Mouse (Mus musculus): ENCODE measurements around the gene Zfp212. TPM values are rescaled to one million over a fixed set of nuclear protein-coding genes. Genes with fewer than 3 reads are reported as not detected.

Zfp212 gene
- total and polyA plus RNA-seq, 3 experiments = 7.6 to 14.0 (median 11.4) TPM

GRCm38 (mm10) chr6:47904917-47905695, 15.2 kb upstream of the Zfp212 start:
- H3K4me3 ChIP-seq (ENCODE audit: low read depth, low read length) = peak overlapping the region; percentile 0; the same call in 1 of the 2 replicates
- no peak for ATAC-seq (ENCODE audit: extremely low read depth, insufficient number of reproducible peaks, low FRiP score, poor library complexity, severe bottlenecking)
- no peak for DNase-seq (ENCODE audit: low spot score)
- TF ChIP-seq GATA1 (IDR thresholded peaks at IDR 0.05; ENCODE audit: borderline replicate concordance, low read length) (no peak), CTCF (IDR thresholded peaks at IDR 0.05; ENCODE audit: low read depth, low read length) (no peak), TAL1 (conservative IDR thresholded peaks at IDR 0.05; ENCODE audit: low read depth, low read length) (no peak), GATA2 (IDR thresholded peaks at IDR 0.05; ENCODE audit: borderline replicate concordance, low read depth, low read length) (no peak), POLR2AphosphoS5 (IDR thresholded peaks at IDR 0.05; ENCODE audit: insufficient replicate concordance, low read depth, low read length) (no peak)
- H3K36me3 ChIP-seq (replicated peaks) = peaks cover 84% of the 10 kb centered on the region
- H3K9me3 ChIP-seq (replicated peaks) = peaks cover 13% of the 10 kb centered on the region
- no peaks in the 10 kb centered on the region for H3K27me3 ChIP-seq (ENCODE audit: insufficient read depth, low read length)
- no peaks in the 10 kb centered on the region for H3K4me1 ChIP-seq (ENCODE audit: insufficient read depth, low read depth, low read length)

DNA sequence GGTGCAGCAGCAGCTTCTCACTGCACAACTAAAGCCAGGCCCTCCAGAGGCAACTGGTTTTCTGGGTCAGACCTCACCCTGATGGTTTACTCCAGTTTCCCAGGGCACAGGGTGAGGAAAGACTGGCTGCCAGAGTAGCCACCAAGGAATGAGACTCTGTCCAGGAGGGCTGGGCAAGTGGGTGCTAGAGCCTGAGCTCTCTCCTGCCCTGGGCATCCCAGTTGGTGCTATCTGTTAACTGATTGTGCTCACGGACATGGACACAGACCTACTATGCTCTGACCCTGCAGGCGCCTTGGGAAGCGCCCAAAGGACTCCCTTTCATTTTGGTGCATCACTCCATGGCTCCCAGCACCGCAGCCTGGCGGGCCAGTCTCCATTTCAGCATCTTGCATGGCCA, 13.9 kb upstream of the Zfp212 start:
- ATAC-seq (ENCODE audit: extremely low read depth, insufficient number of reproducible peaks, low FRiP score, poor library complexity, severe bottlenecking) (no peak), DNase-seq (ENCODE audit: low spot score) (no peak)
- Histone ChIP-seq H3K27me3 (ENCODE audit: insufficient read depth, low read length) (no peaks in the 10 kb centered on the region), H3K4me1 (ENCODE audit: insufficient read depth, low read depth, low read length) (no peaks in the 10 kb centered on the region), H3K36me3 (replicated peaks) (peaks cover 72% of the 10 kb centered on the region), H3K9me3 (replicated peaks) (peaks cover 13% of the 10 kb centered on the region), H3K4me3 (ENCODE audit: low read depth, low read length) (no peak overlapping the region)
- TF ChIP-seq POLR2AphosphoS5 (IDR thresholded peaks at IDR 0.05; ENCODE audit: insufficient replicate concordance, low read depth, low read length) (no peak), TAL1 (conservative IDR thresholded peaks at IDR 0.05; ENCODE audit: low read depth, low read length) (no peak), GATA1 (IDR thresholded peaks at IDR 0.05; ENCODE audit: borderline replicate concordance, low read length) (no peak), GATA2 (IDR thresholded peaks at IDR 0.05; ENCODE audit: borderline replicate concordance, low read depth, low read length) (no peak), CTCF (IDR thresholded peaks at IDR 0.05; ENCODE audit: low read depth, low read length) (no peak)

DNA sequence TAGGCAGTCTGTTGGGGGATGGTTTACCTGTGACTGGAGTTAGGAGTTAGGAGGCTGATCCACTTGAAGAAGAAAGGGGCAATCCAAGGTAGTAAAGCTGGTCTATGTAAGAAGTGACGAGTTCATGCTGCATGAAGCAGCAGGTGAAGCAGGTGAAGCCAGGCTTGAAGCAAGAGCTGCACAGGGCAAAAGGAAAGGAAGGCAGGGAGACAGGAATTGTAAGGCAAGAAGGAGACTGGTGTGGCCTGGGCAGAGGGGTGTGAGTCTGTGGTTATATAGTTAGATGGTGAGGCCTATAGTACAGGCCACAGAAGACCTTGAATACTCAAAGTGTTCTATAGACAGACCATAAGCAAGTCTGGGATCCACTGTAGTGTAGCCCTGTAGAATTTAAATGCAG, 11.3 kb upstream of the Zfp212 start:
- H3K36me3 ChIP-seq (replicated peaks) = peaks cover 47% of the 10 kb centered on the region
- peaks cover 13% of the 10 kb centered on the region for H3K9me3 ChIP-seq (replicated peaks)
- peaks cover 4% of the 10 kb centered on the region for H3K4me1 ChIP-seq (ENCODE audit: insufficient read depth, low read depth, low read length)
- no peak for ATAC-seq (ENCODE audit: extremely low read depth, insufficient number of reproducible peaks, low FRiP score, poor library complexity, severe bottlenecking)
- no peaks in the 10 kb centered on the region for H3K27me3 ChIP-seq (ENCODE audit: insufficient read depth, low read length)
- DNase-seq (ENCODE audit: low spot score) = no peak
- no peak for TF ChIP-seq GATA2 (IDR thresholded peaks at IDR 0.05; ENCODE audit: borderline replicate concordance, low read depth, low read length)
- TF ChIP-seq CTCF (IDR thresholded peaks at IDR 0.05; ENCODE audit: low read depth, low read length) = no peak
- TF ChIP-seq TAL1 (conservative IDR thresholded peaks at IDR 0.05; ENCODE audit: low read depth, low read length) = no peak
- TF ChIP-seq GATA1 (IDR thresholded peaks at IDR 0.05; ENCODE audit: borderline replicate concordance, low read length) = no peak
- no peak for TF ChIP-seq POLR2AphosphoS5 (IDR thresholded peaks at IDR 0.05; ENCODE audit: insufficient replicate concordance, low read depth, low read length)
- no peak overlapping the region for H3K4me3 ChIP-seq (ENCODE audit: low read depth, low read length)

- H3K36me3 ChIP-seq (replicated peaks) = peaks cover 20% of the 10 kb centered on the region
- DNase-seq (ENCODE audit: low spot score) = no peak
- peaks cover 4% of the 10 kb centered on the region for H3K4me1 ChIP-seq (ENCODE audit: insufficient read depth, low read depth, low read length)
- no peak overlapping the region for H3K4me3 ChIP-seq (ENCODE audit: low read depth, low read length)
- no peak for TF ChIP-seq GATA2 (IDR thresholded peaks at IDR 0.05; ENCODE audit: borderline replicate concordance, low read depth, low read length)
- TF ChIP-seq CTCF (IDR thresholded peaks at IDR 0.05; ENCODE audit: low read depth, low read length) = no peak
- no peak for TF ChIP-seq POLR2AphosphoS5 (IDR thresholded peaks at IDR 0.05; ENCODE audit: insufficient replicate concordance, low read depth, low read length)
- TF ChIP-seq GATA1 (IDR thresholded peaks at IDR 0.05; ENCODE audit: borderline replicate concordance, low read length) = no peak
- TF ChIP-seq TAL1 (conservative IDR thresholded peaks at IDR 0.05; ENCODE audit: low read depth, low read length) = no peak
- no peaks in the 10 kb centered on the region for H3K27me3 ChIP-seq (ENCODE audit: insufficient read depth, low read length)
- ATAC-seq (ENCODE audit: extremely low read depth, insufficient number of reproducible peaks, low FRiP score, poor library complexity, severe bottlenecking) = no peak
- no peaks in the 10 kb centered on the region for H3K9me3 ChIP-seq (replicated peaks)
Observed at GRCm38 (mm10) chr6:47911650-47912049, 8.6 kb upstream of the Zfp212 start.

DNA sequence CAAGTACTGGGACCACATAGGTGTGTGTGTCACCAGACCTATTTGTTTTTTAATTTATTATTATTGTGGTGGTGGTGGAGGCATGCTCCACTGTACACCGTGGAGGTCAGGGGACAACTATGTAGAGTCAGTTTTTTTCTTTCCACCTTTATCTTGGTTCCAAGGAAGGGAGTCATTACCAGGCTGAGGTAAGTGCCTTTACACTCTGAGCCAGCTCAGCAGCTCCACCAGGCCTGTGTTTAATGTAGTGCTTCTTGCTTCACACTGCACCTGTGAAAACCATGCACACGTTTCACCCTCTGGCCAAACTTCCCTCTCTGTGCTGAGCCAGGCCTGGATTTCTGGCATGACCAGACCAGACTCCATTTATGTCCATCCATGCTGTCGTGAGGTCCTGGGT, 7.3 kb upstream of the Zfp212 start:
- TF ChIP-seq TAL1 (conservative IDR thresholded peaks at IDR 0.05; ENCODE audit: low read depth, low read length) (no peak), GATA2 (IDR thresholded peaks at IDR 0.05; ENCODE audit: borderline replicate concordance, low read depth, low read length) (no peak), POLR2AphosphoS5 (IDR thresholded peaks at IDR 0.05; ENCODE audit: insufficient replicate concordance, low read depth, low read length) (no peak)
- no peaks in the 10 kb centered on the region for H3K27me3 ChIP-seq (ENCODE audit: insufficient read depth, low read length)
- H3K4me3 ChIP-seq (ENCODE audit: low read depth, low read length) = no peak overlapping the region
- DNase-seq (ENCODE audit: low spot score) (no peak), ATAC-seq (ENCODE audit: extremely low read depth, insufficient number of reproducible peaks, low FRiP score, poor library complexity, severe bottlenecking) (no peak)
- peaks cover 8% of the 10 kb centered on the region for H3K36me3 ChIP-seq (replicated peaks)
- no peaks in the 10 kb centered on the region for H3K9me3 ChIP-seq (replicated peaks)
- H3K4me1 ChIP-seq (ENCODE audit: insufficient read depth, low read depth, low read length) = peaks cover 9% of the 10 kb centered on the region

GRCm38 (mm10) chr6:47917051-47917450, 3.2 kb upstream of the Zfp212 start:
- Histone ChIP-seq H3K27me3 (ENCODE audit: insufficient read depth, low read length) (no peaks in the 10 kb centered on the region), H3K4me1 (ENCODE audit: insufficient read depth, low read depth, low read length) (peaks cover 33% of the 10 kb centered on the region), H3K36me3 (replicated peaks) (peaks cover 3% of the 10 kb centered on the region), H3K9me3 (replicated peaks) (no peaks in the 10 kb centered on the region), H3K4me3 (ENCODE audit: low read depth, low read length) (no peak overlapping the region)
- DNase-seq (ENCODE audit: low spot score) (no peak), ATAC-seq (ENCODE audit: extremely low read depth, insufficient number of reproducible peaks, low FRiP score, poor library complexity, severe bottlenecking) (no peak)
- TF ChIP-seq GATA2 (IDR thresholded peaks at IDR 0.05; ENCODE audit: borderline replicate concordance, low read depth, low read length) (no peak), POLR2AphosphoS5 (IDR thresholded peaks at IDR 0.05; ENCODE audit: insufficient replicate concordance, low read depth, low read length) (no peak), GATA1 (IDR thresholded peaks at IDR 0.05; ENCODE audit: borderline replicate concordance, low read length) (no peak), CTCF (IDR thresholded peaks at IDR 0.05; ENCODE audit: low read depth, low read length) (no peak), TAL1 (conservative IDR thresholded peaks at IDR 0.05; ENCODE audit: low read depth, low read length) (no peak)

Measured in G1E (cell line).